Mouse (Mus musculus) frontal cortex, adult (tissue): Measurements from ENCODE around the gene Amigo2.

Source experiments
- ATAC-seq: cut with Nextera tagmentation; 2 replicates; pipeline ENCODE4 v1.9.2; 2017; ENCODE audit warnings: mild to moderate bottlenecking, moderate library complexity, mixed read lengths; ENCODE audit not compliant: low TSS enrichment

Gene Amigo2

DNA sequence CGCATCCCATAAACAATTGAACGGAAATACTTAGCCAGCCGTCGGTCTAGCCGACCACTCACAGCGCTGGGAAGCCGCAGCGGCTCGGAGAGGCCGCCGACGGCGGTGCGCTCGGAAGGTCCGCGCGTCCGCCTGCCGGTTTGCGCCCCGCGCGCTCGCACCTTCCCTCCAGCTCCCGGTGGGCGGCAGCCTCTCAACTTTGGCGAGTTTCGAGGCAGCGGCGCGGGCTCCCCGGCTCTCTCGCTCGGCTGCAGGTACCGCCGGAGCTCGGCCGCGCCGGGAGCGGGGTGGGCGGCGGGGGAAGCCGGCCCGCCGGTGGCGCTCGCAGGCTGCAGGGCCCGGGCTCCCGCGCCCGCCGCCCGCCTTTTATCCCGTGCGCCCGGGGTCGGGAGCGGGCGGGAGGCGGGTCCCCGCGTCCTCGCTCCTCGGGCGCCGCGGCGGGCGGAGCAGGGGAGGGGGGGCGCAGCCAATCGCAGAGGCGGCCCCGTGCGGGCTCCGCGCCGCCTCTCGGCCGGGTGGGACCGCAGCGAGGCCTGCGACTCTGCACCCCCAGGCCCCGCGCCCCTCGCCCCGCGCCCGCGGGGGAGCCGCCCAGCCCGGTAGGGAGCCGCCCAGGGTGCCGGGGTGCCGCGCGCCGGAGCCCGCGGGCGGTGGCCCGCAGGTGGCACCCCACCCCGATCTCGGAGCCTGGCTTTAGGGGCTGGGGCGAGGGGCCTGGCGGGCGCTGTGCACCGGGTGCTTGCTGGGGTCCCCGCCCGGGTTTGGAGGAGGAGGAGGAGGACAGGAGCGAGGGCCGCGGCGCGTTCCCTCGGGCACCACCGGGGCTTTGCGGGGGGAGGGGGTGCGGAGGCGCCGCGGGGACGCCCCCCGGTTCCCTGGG is at the start of gene Amigo2, which contains the start of gene Pced1b:
Amigo2 (minus strand) TSS at position 377 of the 880 bp plus-strand sequence.
Pced1b (plus strand) TSS at position 197 of the 880 bp plus-strand sequence.
- ATAC-seq, result peak; percentile 71

DNA sequence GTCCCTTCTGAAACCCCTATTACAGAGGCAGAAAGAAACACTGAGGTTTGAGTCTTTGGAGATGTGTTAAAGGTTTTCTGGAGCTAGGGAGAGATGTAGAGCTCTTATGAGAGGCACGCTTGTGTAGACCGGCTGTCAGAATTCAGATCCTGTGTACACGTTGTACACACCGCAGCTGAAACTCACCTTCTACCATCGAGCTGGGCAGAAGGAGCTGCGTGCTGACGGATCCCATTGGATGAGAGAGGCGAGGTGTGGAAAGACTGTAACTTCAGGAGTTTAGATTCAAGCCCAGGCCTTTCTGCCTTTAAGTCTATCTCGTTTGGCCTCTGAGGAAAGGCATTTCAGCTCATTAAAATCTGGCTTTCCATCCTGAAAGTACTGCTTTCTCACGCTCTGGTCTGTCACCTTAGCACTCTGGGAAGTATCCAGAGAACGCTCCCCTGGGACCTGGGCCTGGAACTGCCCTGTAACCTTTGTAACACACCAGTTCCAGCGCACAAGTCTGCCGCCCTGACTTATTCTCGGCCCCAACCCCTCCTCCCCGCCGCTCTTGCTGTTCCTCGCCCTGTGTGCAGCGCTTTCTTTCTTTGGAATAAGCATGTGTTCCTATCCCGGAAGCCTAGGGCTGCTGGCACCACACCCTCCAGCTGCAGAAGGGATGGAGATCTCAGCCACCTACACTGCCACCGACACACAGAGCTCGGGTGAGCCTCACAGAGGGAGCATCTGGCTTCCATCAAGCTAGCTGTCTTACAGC is 44.4 kb upstream of the Amigo2 start:
- peak; percentile 98 for ATAC-seq

DNA sequence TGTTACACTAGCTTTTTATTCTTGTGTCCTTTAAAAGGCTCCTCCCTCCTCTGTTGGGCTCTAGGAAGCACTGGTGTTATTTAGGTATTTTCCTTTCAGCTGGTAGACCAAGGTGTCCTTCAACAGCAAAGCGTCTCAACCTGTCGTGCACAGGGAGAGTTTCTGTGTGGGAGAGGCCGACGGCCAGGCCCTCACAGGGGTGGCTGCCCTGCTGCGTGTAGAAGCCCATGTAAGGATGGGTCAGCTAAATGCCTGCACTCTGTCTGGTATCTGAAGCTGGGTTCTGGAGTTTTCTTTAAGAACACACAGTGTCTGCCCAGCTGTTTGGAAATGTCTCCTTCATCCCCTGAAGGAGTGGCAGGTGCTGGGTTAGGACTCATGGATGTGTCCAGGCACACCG is 43.3 kb upstream of the Amigo2 start:
- no peak for ATAC-seq

GRCm38 (mm10) chr15:97289176-97289575 is 42.1 kb upstream of the Amigo2 start:
- ATAC-seq, result no peak

DNA sequence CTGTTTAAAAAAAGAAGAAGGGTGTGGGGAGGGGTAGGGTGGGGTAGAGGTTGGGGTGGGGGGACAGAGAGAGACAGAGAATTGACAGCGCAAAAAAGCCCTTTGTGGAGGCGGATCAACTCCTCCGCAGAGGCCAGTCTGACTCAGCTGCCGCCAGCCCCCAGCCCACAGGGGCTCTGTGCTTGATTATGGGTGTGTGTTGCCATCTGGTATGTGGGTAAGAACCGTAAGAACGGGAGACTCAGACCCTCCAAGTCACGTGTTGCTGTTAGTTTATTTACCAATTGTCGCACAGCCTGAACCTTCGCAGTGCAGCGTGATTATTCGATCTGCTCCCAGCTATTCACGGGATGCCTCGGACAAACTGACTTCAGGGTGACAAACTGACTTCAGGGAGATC is 41.6 kb upstream of the Amigo2 start:
- ATAC-seq, result no peak

GRCm38 (mm10) chr15:97287436-97288143 is 40.5 kb upstream of the Amigo2 start:
- ATAC-seq, result no peak

- no peak for ATAC-seq
Observed at GRCm38 (mm10) chr15:97286731-97287130, 39.6 kb upstream of the Amigo2 start.

DNA sequence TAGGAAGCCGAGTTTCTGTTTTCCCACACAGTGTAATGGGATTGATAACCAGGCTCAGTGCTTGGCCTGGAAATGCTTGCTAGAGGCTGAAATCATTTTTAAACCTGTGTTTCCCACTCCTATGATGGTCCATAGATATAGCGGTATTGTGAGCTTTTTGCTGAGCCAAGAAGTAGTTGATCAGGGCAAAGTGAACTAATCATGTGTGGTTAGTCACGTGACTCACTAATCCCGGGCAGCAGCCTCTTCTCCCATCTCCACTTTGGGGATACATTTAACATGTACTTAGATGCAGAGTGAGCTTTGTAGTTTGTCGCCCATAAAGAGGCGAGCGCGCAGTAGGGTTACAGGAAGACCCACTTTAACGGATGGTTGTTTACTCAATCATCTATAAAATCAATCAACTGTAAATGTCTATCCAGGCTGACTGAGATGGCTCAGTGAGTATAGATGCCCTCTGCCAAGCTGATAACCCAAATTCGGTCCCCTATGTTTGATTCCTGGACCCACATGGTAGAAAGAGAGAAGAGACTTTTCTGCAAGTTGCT is 38.7 kb upstream of the Amigo2 start:
- no peak for ATAC-seq

GRCm38 (mm10) chr15:97284201-97284600 is 37.1 kb upstream of the Amigo2 start:
- ATAC-seq, result no peak

- ATAC-seq, result no peak
Observed at GRCm38 (mm10) chr15:97282572-97282881, 35.4 kb upstream of the Amigo2 start.

DNA sequence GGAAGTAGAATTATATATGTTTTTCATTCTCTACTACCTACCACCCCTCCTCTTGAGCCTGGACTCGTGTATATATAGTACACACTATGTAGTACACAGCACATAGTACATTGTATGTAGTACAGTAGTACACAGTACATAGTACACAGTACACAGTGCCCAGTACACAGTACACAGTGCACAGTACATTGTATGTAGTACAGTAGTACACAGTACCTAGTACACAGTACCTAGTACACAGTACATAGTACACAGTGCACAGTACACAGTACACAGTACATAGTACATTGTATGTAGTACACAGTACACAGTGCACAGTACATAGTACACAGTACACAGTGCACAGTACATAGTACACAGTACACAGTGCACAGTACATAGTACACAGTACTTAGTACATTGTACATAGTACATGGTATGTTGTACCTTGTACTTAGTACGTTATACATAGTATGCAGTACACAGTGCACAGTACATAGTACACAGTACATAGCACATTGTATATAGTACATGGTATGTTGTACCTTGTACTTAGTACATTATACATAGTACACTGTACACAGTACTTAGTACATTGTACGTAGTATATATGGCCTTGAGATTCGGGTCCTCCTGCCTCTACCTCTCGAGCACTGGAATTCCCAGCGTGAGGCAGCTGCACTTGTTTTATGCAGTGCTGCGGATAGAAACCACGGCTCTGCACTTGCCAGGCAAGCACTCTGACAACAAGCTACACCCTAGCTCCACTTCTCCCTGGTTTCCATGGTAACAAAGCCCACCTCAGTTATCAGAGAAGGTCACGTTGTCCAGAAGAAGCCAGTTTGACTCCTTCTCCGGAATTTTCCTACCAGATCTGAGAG is 34.9 kb upstream of the Amigo2 start:
- ATAC-seq, result no peak

GRCm38 (mm10) chr15:97280776-97281175 is 33.7 kb upstream of the Amigo2 start:
- ATAC-seq, result no peak

GRCm38 (mm10) chr15:97280131-97280530 is 33.0 kb upstream of the Amigo2 start:
- no peak for ATAC-seq

DNA sequence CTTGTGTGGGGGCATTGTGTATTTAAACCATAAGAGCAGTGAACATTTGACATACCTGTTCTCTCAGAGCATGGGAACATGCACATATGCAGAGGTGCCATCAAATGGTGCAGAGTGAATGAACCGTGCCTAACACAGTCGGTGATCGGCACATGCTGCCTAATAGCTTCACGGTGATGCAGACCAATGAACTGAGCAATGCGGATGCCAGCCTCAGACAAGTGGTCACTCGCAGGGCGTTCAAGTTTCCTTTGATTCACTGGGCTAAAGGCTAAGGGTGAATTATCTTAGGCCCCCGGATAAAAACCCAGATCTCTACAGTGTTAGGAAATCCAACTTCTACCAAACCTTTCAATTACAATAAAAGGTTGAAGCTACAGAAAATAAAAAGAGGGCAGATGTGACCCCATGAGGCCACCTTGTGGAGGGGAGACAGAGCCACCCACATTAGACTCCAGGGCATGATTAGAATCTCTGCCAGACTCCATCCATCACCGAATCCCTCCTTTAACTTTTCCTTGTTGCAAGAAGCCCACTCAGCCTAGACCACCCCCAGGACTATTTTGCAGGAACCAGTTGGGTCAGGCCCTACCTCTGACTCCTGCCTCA is 31.4 kb upstream of the Amigo2 start:
- no peak for ATAC-seq

DNA sequence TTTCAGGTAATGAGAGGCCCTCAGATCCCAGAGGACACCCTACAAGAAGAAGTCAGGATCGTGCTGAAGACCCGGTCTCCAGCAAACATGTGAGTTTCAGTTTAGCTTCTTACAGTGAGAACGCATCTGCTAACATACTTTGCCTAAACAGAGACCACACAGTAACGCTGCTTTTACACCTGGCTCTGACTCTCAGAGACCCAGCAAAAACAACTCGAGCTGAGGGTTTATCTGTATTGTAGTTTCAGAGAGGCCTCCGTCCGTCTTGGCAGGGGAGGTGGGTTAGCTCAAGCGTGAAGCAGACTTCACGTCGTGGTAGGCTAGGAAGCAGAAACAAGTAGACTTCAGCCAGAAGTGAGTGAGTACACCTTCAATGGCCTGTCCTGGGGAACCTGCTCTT is 30.2 kb upstream of the Amigo2 start:
- ATAC-seq, result no peak

DNA sequence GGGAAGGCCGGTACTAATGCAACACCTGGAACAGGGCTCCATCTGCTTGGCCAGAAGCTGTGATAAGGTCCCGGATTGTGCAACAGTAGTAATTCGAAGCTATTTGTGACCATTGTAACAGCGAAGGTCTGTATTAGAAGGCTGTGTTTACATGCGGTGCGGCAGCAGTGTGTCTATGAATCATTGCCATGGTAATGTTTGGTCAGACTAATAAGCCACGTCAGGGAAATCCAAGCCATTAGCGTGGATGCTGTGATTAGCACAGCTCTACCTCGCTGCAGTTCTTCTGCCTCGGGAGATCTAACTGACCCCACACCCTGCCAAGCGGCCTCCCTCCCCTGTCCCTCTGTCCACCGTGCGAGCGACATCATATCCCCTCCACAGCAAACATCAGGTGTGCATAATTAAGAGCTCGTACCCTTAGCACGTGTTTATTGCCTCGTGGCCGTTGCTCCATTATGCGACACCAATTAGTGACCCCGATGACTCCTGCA is 29.6 kb upstream of the Amigo2 start:
- no peak for ATAC-seq

- no peak for ATAC-seq
Observed at GRCm38 (mm10) chr15:97275626-97276395, 28.7 kb upstream of the Amigo2 start.

DNA sequence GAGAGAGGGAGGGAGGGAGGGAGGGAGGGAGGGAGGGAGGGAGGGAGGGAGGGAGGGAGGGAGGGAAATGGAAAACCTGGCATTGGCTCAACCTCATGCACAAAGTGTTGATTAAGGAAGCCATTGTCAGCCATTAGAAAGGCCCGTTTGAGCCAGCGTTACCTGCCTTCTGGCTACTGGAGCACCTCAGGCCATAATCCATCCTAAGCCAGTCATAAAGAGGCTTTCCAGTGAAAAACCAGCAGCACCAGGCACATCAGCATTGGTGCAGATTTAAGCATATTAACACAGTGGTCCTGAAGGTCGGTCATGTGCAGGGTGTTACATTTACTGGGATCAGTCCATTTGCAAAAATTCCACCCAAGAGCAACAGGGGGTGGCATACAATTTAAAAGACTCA is 25.7 kb upstream of the Amigo2 start:
- ATAC-seq, result no peak

GRCm38 (mm10) chr15:97271985-97272697 is 25.1 kb upstream of the Amigo2 start:
- ATAC-seq, result no peak
